Mouse (Mus musculus) heart, postnatal 0 days (tissue): ENCODE data around the gene Hyal4.

Experiments used
- CTCF ChIP-seq: IDR thresholded peaks from 2 replicates; pipeline ENCODE4 v1.5.1; 2016; ENCODE audit warnings: antibody characterized with exemption, control low read depth, low read depth
- EP300 ChIP-seq: IDR thresholded peaks from 2 replicates; pipeline ENCODE4 v1.6.1; 2016; ENCODE audit warnings: antibody characterized with exemption, low read depth

DNA sequence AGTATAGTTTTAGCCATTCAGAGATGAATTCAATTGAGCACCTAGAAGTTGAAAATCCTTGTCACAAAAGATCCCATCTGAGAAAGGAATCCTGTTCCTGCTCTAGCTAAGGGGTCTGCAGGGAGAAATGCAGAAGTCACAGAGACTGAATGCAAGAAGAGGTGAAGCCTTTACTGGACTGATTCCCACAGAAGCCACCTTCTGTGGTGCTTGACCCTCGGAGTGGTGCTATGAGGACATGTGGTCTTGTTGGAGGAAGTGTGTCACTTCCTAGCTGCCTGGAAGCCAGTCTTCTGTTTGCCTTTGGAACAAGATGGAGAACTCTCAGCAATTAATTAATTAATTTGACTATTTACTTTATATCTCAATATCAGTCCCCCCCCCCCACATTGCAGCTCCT lies 20.0 kb upstream of the Hyal4 start:
- TF ChIP-seq CTCF (no peak), EP300 (no peak)
